Mouse (Mus musculus) myocyte (in vitro differentiated cells): ENCODE results near the gene Espn. TPM values are rescaled to one million over a fixed set of nuclear protein-coding genes. Genes with fewer than 3 reads are reported as not detected.
A peak's percentile ranks its signal among the peaks of the same experiment; 100 is the strongest.

Experiments
- H3K27me3 ChIP-seq: one replicate; pipeline ENCODE4 v1.6.1; 2011; ENCODE audit not compliant: control insufficient read depth, insufficient read depth, insufficient read length
- H3K36me3 ChIP-seq: one replicate; pipeline ENCODE4 v1.6.1; 2011; ENCODE audit not compliant: control insufficient read depth, insufficient read depth
- H3K4me2 ChIP-seq: one replicate; pipeline ENCODE4 v1.6.1; 2011; ENCODE audit warnings: low read depth, control low read depth
- H3K4me3 ChIP-seq: one replicate; pipeline ENCODE4 v1.5.1; 2011; ENCODE audit warnings: mild to moderate bottlenecking, control low read depth, moderate library complexity
- H3K79me2 ChIP-seq: one replicate; pipeline ENCODE4 v1.6.1; 2011; ENCODE audit not compliant: control insufficient read depth, insufficient read depth
- H3ac ChIP-seq: one replicate; pipeline ENCODE4 v1.6.1; 2011; ENCODE audit not compliant: control insufficient read depth, insufficient read length
- CEBPB ChIP-seq: IDR thresholded peaks from 2 replicates; pipeline ENCODE4 v1.6.1; 2011; ENCODE audit warnings: mild to moderate bottlenecking, moderate library complexity; ENCODE audit not compliant: poor library complexity, insufficient read depth, severe bottlenecking
- E2F4 ChIP-seq: IDR thresholded peaks from one replicate; pipeline ENCODE4 v1.6.1; 2011; ENCODE audit warnings: mild to moderate bottlenecking, control low read depth, moderate library complexity; ENCODE audit not compliant: insufficient read depth
- MAX ChIP-seq: IDR thresholded peaks from one replicate; pipeline ENCODE4 v1.6.1; 2011; ENCODE audit warnings: low read depth, mild to moderate bottlenecking, control low read depth
- MYOD1 ChIP-seq, 3 experiments: IDR thresholded peaks; one replicate each; pipeline ENCODE4 v1.6.1; 2011; ENCODE audit warnings: control low read depth in 2 of 3, low read depth in 2 of 3, mild to moderate bottlenecking in 2 of 3, moderate library complexity in 1 of 3; ENCODE audit not compliant: insufficient read length in 2 of 3, control insufficient read depth in 1 of 3
- MYOG ChIP-seq, 3 experiments: IDR thresholded peaks; one replicate each; pipeline ENCODE4 v1.6.1; 2011; ENCODE audit warnings: control low read depth in 2 of 3, low read depth in 2 of 3, mild to moderate bottlenecking in 2 of 3; ENCODE audit not compliant: insufficient read length in 2 of 3, control insufficient read depth in 1 of 3, insufficient read depth in 1 of 3
- POLR2A ChIP-seq: IDR thresholded peaks from one replicate; pipeline ENCODE4 v1.6.1; 2011; ENCODE audit warnings: low read depth, mild to moderate bottlenecking, control low read depth, moderate library complexity; ENCODE audit not compliant: insufficient read length
- POLR2AphosphoS2 ChIP-seq: IDR thresholded peaks from one replicate; pipeline ENCODE4 v1.6.1; 2011; ENCODE audit warnings: low read depth, control low read depth; ENCODE audit not compliant: insufficient read length
- REST ChIP-seq: IDR thresholded peaks from one replicate; pipeline ENCODE4 v1.6.1; 2011; ENCODE audit warnings: mild to moderate bottlenecking, control low read depth, moderate library complexity; ENCODE audit not compliant: insufficient read depth, insufficient read length
- SRF ChIP-seq: IDR thresholded peaks from one replicate; pipeline ENCODE4 v1.6.1; 2011; ENCODE audit warnings: low read depth; ENCODE audit not compliant: control insufficient read depth, insufficient read length
- TCF12 ChIP-seq: IDR thresholded peaks from one replicate; pipeline ENCODE4 v1.6.1; 2011; ENCODE audit warnings: mild to moderate bottlenecking, control low read depth; ENCODE audit not compliant: poor library complexity, insufficient read depth, severe bottlenecking
- TCF3 ChIP-seq: IDR thresholded peaks from one replicate; pipeline ENCODE4 v1.6.1; 2011; ENCODE audit warnings: low read depth, control low read depth; ENCODE audit not compliant: insufficient read length
- USF1 ChIP-seq: IDR thresholded peaks from one replicate; pipeline ENCODE4 v1.6.1; 2011; ENCODE audit warnings: low read depth, mild to moderate bottlenecking, control low read depth, moderate library complexity
- polyA plus RNA-seq: library from polyadenylated mRNA; unstranded; fragments of >200 nt; fragmentation: generic; extraction: Trizol; gene quantifications from one replicate; pipeline ENCODE4 v1.2.1, GENCODE M21; 2012; ENCODE audit warnings: missing spikeins

Espn gene
- polyA plus RNA-seq, 1 experiment, result 0.65 TPM

DNA sequence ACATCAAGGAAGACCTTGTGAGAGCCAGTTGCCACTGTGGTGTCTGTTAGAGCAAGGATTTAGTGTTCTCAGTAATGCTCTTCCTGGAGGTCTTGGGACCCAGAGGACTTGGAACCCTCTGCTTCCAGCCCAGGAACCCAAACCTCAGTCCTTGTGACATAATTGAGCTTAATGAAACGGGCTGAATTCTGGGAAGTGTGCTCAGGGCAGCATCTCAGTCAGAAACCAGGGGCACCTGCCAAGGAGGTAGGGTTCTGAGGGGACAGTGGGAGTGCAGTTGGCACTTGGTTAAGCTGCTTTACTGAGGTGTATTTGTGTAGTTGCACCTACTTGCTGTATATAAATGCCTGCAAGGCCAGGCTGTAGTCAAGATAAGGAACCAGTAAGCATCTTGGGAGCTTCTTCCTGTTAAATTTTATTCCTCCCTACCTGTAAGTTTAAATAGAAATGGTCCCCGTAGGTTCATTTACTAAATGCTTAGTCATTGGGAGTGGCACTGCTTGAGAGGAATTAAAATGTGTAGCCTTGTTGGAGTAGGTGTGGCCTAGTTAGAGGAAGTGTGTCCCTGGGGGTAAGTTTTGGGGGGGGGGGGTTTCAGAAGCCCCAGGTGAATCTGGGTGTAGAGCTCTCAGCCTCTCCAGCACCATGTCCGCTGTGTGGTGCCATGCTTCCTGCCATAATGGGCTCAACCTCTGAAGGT lies 42.5 kb upstream of the Espn start:
- no peak for TF ChIP-seq TCF12
- TF ChIP-seq CEBPB, result no peak
- TF ChIP-seq MAX, result no peak
- no peak for TF ChIP-seq SRF
- TF ChIP-seq REST, result no peak
- no peak for TF ChIP-seq MYOD1 (IDR thresholded peaks at IDR 0.05; ENCODE audit: control insufficient read depth in 1 of 3, insufficient read length in 2 of 3, low read depth in 2 of 3)
- TF ChIP-seq TCF3, result no peak
- no peak for TF ChIP-seq E2F4
- TF ChIP-seq POLR2AphosphoS2, result no peak
- TF ChIP-seq POLR2A, result no peak
- TF ChIP-seq MYOG (IDR thresholded peaks at IDR 0.05; ENCODE audit: control insufficient read depth in 1 of 3, insufficient read depth in 1 of 3, insufficient read length in 2 of 3, low read depth in 2 of 3), result no peak
- no peak for TF ChIP-seq USF1
- H3K27me3 ChIP-seq, result no peaks in the 10 kb centered on the region
- no peaks in the 10 kb centered on the region for H3K36me3 ChIP-seq
- H3ac ChIP-seq, result no peak overlapping the region
- no peak overlapping the region for H3K4me2 ChIP-seq
- H3K79me2 ChIP-seq, result peaks cover 81% of the 10 kb centered on the region
- H3K4me3 ChIP-seq, result no peak overlapping the region

DNA sequence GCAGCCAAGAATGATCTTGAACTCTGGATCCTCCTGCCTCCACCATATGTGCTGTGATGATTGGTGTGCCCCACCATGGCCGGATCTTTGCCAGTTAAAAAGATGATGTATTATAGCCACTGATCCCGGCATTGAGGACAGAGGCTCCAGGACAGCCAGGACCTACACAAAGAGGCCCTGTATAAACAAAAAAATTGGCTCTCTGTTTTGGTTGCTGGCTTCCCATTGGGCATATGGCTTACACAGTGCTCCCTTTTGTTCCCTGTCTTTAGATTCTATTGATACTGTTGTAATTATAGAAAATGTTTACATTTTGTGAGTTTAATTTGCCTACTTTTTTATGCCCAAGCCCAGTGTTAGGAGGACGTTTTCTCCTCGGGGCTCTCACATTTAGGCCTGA lies 40.4 kb upstream of the Espn start:
- no peaks in the 10 kb centered on the region for H3K36me3 ChIP-seq
- H3K4me3 ChIP-seq, result no peak overlapping the region
- H3K79me2 ChIP-seq, result peaks cover 95% of the 10 kb centered on the region
- TF ChIP-seq TCF12 (no peak), MAX (no peak), MYOD1 (IDR thresholded peaks at IDR 0.05; ENCODE audit: control insufficient read depth in 1 of 3, insufficient read length in 2 of 3, low read depth in 2 of 3) (no peak), REST (no peak), CEBPB (no peak), SRF (no peak), POLR2A (no peak), E2F4 (no peak), POLR2AphosphoS2 (no peak)
- no peak overlapping the region for H3ac ChIP-seq
- no peaks in the 10 kb centered on the region for H3K27me3 ChIP-seq
- H3K4me2 ChIP-seq, result no peak overlapping the region

DNA sequence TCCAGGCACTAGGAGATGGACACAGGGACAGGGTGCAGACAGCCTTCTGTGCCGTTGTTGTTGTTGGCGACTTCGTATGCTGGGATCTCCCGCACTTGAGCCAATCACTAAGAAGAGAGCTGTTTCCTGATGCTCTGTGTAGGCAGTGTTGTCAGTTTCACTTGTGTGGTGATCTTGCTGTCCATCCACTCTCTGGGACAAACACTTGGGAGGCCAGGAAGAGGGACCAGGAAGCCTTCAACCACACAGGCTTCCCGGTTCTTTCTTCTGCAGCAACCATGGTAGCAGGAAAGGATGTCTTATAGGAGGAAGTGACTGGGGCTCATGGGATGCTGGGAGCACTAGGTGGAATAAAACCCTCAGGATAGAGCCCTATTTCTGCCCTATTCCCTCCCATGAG lies 38.5 kb upstream of the Espn start:
- H3K4me2 ChIP-seq, result peak overlapping the region; percentile 63
- H3K27me3 ChIP-seq, result no peaks in the 10 kb centered on the region
- TF ChIP-seq TCF3, result no peak
- no peak for TF ChIP-seq SRF
- TF ChIP-seq TCF12, result no peak
- no peak for TF ChIP-seq MAX
- no peak for TF ChIP-seq REST
- TF ChIP-seq POLR2A, result no peak
- TF ChIP-seq E2F4, result no peak
- TF ChIP-seq USF1, result no peak
- TF ChIP-seq MYOG (IDR thresholded peaks at IDR 0.05; ENCODE audit: control insufficient read depth in 1 of 3, insufficient read depth in 1 of 3, insufficient read length in 2 of 3, low read depth in 2 of 3), result no peak
- no peak for TF ChIP-seq MYOD1 (IDR thresholded peaks at IDR 0.05; ENCODE audit: control insufficient read depth in 1 of 3, insufficient read length in 2 of 3, low read depth in 2 of 3)
- TF ChIP-seq CEBPB, result no peak
- TF ChIP-seq POLR2AphosphoS2, result no peak
- no peak overlapping the region for H3K4me3 ChIP-seq
- H3K79me2 ChIP-seq, result peaks cover 85% of the 10 kb centered on the region
- no peak overlapping the region for H3ac ChIP-seq
- no peaks in the 10 kb centered on the region for H3K36me3 ChIP-seq

DNA sequence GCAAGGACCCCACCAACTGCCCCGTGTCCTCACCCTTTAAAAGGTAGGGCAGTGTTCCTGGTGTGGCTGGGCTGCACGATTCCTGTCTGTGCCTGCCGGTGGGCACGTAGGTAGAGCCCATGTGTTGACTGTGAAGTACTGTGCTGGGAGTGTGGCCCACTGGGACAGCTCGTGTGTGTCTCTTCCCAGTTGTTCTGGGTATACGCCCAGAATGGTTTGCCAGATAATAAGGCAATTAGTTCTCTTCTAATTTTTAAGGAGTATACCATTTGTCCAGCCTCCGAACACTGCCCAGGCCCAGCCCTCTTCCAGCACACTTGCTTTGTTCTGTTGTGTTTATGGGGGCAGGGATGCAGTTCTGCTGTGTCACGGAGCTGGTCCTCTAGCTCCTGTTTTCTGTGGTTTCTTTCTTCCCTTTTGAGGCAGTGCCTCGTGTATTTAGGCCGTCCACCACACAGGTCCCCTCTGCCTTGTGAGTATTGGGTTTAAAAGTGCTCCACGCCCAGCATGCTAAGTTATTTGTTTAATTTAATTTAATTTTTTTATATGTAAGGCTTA lies 38.0 kb upstream of the Espn start:
- Histone ChIP-seq H3K36me3 (no peaks in the 10 kb centered on the region), H3K4me2 (peak overlapping the region; percentile 63), H3K4me3 (no peak overlapping the region), H3ac (no peak overlapping the region), H3K79me2 (peaks cover 79% of the 10 kb centered on the region), H3K27me3 (no peaks in the 10 kb centered on the region)
- no peak for TF ChIP-seq USF1
- TF ChIP-seq TCF12, result no peak
- no peak for TF ChIP-seq POLR2A
- no peak for TF ChIP-seq TCF3
- no peak for TF ChIP-seq REST
- no peak for TF ChIP-seq CEBPB
- TF ChIP-seq MAX, result no peak
- no peak for TF ChIP-seq MYOG (IDR thresholded peaks at IDR 0.05; ENCODE audit: control insufficient read depth in 1 of 3, insufficient read depth in 1 of 3, insufficient read length in 2 of 3, low read depth in 2 of 3)
- no peak for TF ChIP-seq MYOD1 (IDR thresholded peaks at IDR 0.05; ENCODE audit: control insufficient read depth in 1 of 3, insufficient read length in 2 of 3, low read depth in 2 of 3)
- TF ChIP-seq SRF, result no peak
- no peak for TF ChIP-seq POLR2AphosphoS2
- no peak for TF ChIP-seq E2F4

DNA sequence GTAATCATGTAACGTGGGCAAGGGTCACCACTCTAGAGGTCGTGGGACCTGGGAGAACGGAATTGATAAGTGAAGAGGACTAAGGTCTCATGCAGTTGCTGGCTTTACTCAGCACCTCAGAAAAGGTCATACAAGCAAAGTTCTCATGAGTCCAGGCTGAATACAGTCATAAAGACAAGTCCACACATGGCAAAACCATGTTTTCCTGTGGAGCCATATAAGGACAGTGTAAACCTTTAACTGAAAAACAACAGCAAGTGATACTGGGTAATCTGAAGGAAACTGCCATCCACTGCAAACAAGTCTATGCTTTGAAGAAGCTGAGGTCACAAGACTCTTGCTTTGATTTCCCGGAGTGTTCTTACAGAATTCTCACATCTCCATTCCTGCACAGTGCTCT lies 37.5 kb upstream of the Espn start:
- H3K36me3 ChIP-seq, result no peaks in the 10 kb centered on the region
- H3K27me3 ChIP-seq, result no peaks in the 10 kb centered on the region
- H3K4me3 ChIP-seq, result no peak overlapping the region
- TF ChIP-seq MYOG (IDR thresholded peaks at IDR 0.05; ENCODE audit: control insufficient read depth in 1 of 3, insufficient read depth in 1 of 3, insufficient read length in 2 of 3, low read depth in 2 of 3) (no peak), USF1 (no peak), REST (no peak), MAX (no peak), TCF3 (no peak), POLR2AphosphoS2 (no peak), MYOD1 (IDR thresholded peaks at IDR 0.05; ENCODE audit: control insufficient read depth in 1 of 3, insufficient read length in 2 of 3, low read depth in 2 of 3) (no peak), SRF (no peak), CEBPB (no peak), E2F4 (no peak), TCF12 (no peak), POLR2A (no peak)
- H3K4me2 ChIP-seq, result peak overlapping the region; percentile 63
- H3K79me2 ChIP-seq, result peaks cover 75% of the 10 kb centered on the region
- H3ac ChIP-seq, result no peak overlapping the region
